Mouse (Mus musculus): ENCODE measurements at regions not wholly inside any gene's neighbourhood (a gene's known extent, or its start where the extent isn't known, plus 50 kb on each side); places are given as distances from the start of the nearest gene placed in this dataset.

GRCm38 (mm10) chr4:87473331-87474039 is 243.2 kb upstream of the Slc24a2 start:
- TF ChIP-seq CTCF (IDR thresholded peaks at IDR 0.05; ENCODE audit: low read depth) (no peak), EP300 (IDR thresholded peaks at IDR 0.05; ENCODE audit: low read depth) (no peak)

All from liver, embryonic 14.5 days (tissue).